Mouse (Mus musculus): ENCODE results near the gene Adat1.
"Not testable (repeated sequence)": the region's sequence is repeated elsewhere in the genome, so short reads cannot be mapped to it uniquely, and the experiment has no call there.

Gene Adat1

GRCm38 (mm10) chr8:111938076-111938985 lies 53.8 kb downstream of the Adat1 start:
- not testable (repeated sequence) for DNase-seq

- no peak for DNase-seq
Measured at GRCm38 (mm10) chr8:111937184-111937583, 54.9 kb downstream of the Adat1 start.

- no peak for DNase-seq
Measured at GRCm38 (mm10) chr8:111934201-111934600, 57.9 kb downstream of the Adat1 start.

GRCm38 (mm10) chr8:111933348-111934076 lies 58.6 kb downstream of the Adat1 start, which contains the start of gene Tmem231:
Gene Tmem231, minus strand, starts transcription at chr8:111933881.
- peak; percentile 81 to 82 for DNase-seq

- DNase-seq, result peak; percentile 36 to 42
Measured at GRCm38 (mm10) chr8:111932580-111933336, 59.3 kb downstream of the Adat1 start.

GRCm38 (mm10) chr8:111931721-111932120 lies 60.4 kb downstream of the Adat1 start:
- DNase-seq, result no peak

GRCm38 (mm10) chr8:111929648-111930344 lies 62.3 kb downstream of the Adat1 start:
- DNase-seq, result no peak

- DNase-seq, result no peak
Measured at GRCm38 (mm10) chr8:111924976-111925375, 67.1 kb downstream of the Adat1 start.

GRCm38 (mm10) chr8:111923383-111923804 lies 68.7 kb downstream of the Adat1 start:
- DNase-seq, result peak in 1 of 2 experiments; percentile 46

- DNase-seq, result no peak
Measured at GRCm38 (mm10) chr8:111920971-111921370, 71.1 kb downstream of the Adat1 start.

- no peak for DNase-seq
Measured at GRCm38 (mm10) chr8:111919663-111920062, 72.4 kb downstream of the Adat1 start.
